Comparison of ENCODE assay signal across 8 mouse cellular contexts in the genomic region with DNA sequence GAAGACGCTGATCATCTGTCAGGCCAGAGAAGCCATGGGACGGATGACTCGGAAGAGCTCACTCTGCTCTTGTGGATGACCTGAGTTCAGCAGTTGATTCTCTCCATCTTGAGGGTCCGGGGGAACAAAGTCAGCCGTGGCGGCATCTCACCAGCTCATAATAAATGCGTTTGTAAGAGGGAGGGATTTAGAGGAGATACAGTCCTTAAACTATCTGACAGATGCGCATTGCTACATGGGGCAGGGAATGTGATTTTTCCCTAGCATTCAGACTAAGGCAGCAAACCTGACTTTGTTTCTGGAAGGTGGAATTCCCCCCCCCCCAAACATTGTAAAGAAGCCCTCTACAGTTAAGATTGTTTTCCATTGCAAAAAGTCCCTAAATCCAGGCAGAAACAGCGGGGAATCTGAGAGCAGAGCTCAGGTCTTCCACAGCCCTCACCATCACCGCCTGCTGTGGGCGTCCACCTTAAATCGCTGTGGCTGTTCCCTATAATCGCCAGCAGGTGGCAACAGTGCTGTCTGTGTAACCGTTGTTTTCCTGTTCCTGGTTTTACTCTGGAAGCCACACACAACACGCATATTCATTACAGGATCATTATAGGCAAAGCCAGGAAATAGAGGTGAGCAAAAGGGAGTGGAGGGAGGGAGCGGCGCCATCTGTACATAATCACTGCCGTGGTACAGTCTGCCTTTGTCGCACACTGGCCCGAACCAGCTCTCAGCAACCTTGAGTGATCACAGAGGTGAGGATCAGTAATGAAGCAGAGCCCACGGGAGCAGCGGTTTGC.
DNase-seq lines count a peak whose midpoint lies in the region; ATAC-seq and TF ChIP-seq lines count a peak whose summit lies in the region.

No protein-coding gene starts in this region.

- no peak for TF ChIP-seq POLR2A in small intestine, adult 2 months (IDR thresholded peaks at IDR 0.05; ENCODE audit: low read depth, low read length)

- no peaks in the 10 kb centered on the region for H3K27me3 ChIP-seq in embryonic facial prominence, embryonic 11.5 days (ENCODE audit: control insufficient read depth, insufficient read depth, low read length)
- H3K27me3 ChIP-seq in limb, embryonic 10.5 days (ENCODE audit: low read depth, poor library complexity, severe bottlenecking): no peaks in the 10 kb centered on the region
- peaks cover 5% of the 10 kb centered on the region; the same call in 1 of the 2 replicates for H3K27me3 ChIP-seq in midbrain, embryonic 12.5 days
- no peaks in the 10 kb centered on the region for H3K27me3 ChIP-seq in small intestine, adult 2 months (ENCODE audit: control insufficient read depth, insufficient read depth, low read length)

- H3K27ac ChIP-seq in embryonic facial prominence, embryonic 11.5 days (replicated peaks; ENCODE audit: low read depth, low read length): no peak overlapping the region
- H3K27ac ChIP-seq in limb, embryonic 10.5 days: peak overlapping the region; percentile 61
- H3K27ac ChIP-seq in midbrain, embryonic 12.5 days (replicated peaks): no peak overlapping the region
- H3K27ac ChIP-seq in small intestine, adult 2 months (ENCODE audit: insufficient read depth, low read depth, low read length): no peak overlapping the region

- peak overlapping the region; percentile 27 for H3K4me2 ChIP-seq in embryonic facial prominence, embryonic 11.5 days (ENCODE audit: low read depth, low read length)
- H3K4me2 ChIP-seq in midbrain, embryonic 12.5 days (replicated peaks): peak overlapping the region; percentile 43

- peak; percentile 86 for DNase-seq in 3T3-L1 (ENCODE audit: low read depth, low spot score)
- peak; percentile 64 for DNase-seq in adrenal gland, postnatal 25 days
- peak; percentile 93 for DNase-seq in embryonic facial prominence, embryonic 11.5 days (ENCODE audit: low spot score)
- peak; percentile 85 to 89 for DNase-seq in heart, adult 18-20 months
- peak; percentile 84 for DNase-seq in kidney, adult 18-20 months
- peak; percentile 79 for DNase-seq in limb, embryonic 10.5 days (ENCODE audit: low spot score)

- 28% methylated on average over 22 of the region's 22 CpGs for WGBS in embryonic facial prominence, embryonic 11.5 days
- WGBS in limb, embryonic 10.5 days: 26% methylated on average over 22 of the region's 22 CpGs
- 31% methylated on average over 22 of the region's 22 CpGs for WGBS in midbrain, embryonic 12.5 days
- 21% methylated on average over 22 of the region's 22 CpGs for WGBS in small intestine, adult 2 months

- H3K9me3 ChIP-seq in embryonic facial prominence, embryonic 11.5 days (replicated peaks; ENCODE audit: control insufficient read depth, low read length): no peaks in the 10 kb centered on the region
- no peaks in the 10 kb centered on the region for H3K9me3 ChIP-seq in limb, embryonic 10.5 days (replicated peaks)
- H3K9me3 ChIP-seq in midbrain, embryonic 12.5 days: no peaks in the 10 kb centered on the region

- H3K4me3 ChIP-seq in embryonic facial prominence, embryonic 11.5 days (ENCODE audit: low read depth, low read length): peak overlapping the region; percentile 14; the same call in 1 of the 2 replicates
- peak overlapping the region; percentile 41 for H3K4me3 ChIP-seq in limb, embryonic 10.5 days
- peak overlapping the region; percentile 28 for H3K4me3 ChIP-seq in midbrain, embryonic 12.5 days
- H3K4me3 ChIP-seq in small intestine, adult 2 months (ENCODE audit: low read depth, low read length): peak overlapping the region; percentile 55

- H3K9ac ChIP-seq in embryonic facial prominence, embryonic 11.5 days (replicated peaks; ENCODE audit: low read length): peak overlapping the region; percentile 23; the same call in 1 of the 2 replicates
- H3K9ac ChIP-seq in midbrain, embryonic 12.5 days (replicated peaks): no peak overlapping the region; the same call in 1 of the 2 replicates

- H3K4me1 ChIP-seq in embryonic facial prominence, embryonic 11.5 days (ENCODE audit: control insufficient read depth, insufficient read depth, low read length): no peaks in the 10 kb centered on the region
- peaks cover 37% of the 10 kb centered on the region for H3K4me1 ChIP-seq in limb, embryonic 10.5 days
- peaks cover 9% of the 10 kb centered on the region for H3K4me1 ChIP-seq in midbrain, embryonic 12.5 days
- peaks cover 2% of the 10 kb centered on the region; the same call in 1 of the 2 replicates for H3K4me1 ChIP-seq in small intestine, adult 2 months (ENCODE audit: control insufficient read depth, insufficient read depth, insufficient read length, low read length)

- no peaks in the 10 kb centered on the region for H3K36me3 ChIP-seq in embryonic facial prominence, embryonic 11.5 days (replicated peaks; ENCODE audit: control insufficient read depth, insufficient read depth, low read depth, low read length)
- no peaks in the 10 kb centered on the region for H3K36me3 ChIP-seq in limb, embryonic 10.5 days
- H3K36me3 ChIP-seq in midbrain, embryonic 12.5 days: no peaks in the 10 kb centered on the region
- H3K36me3 ChIP-seq in small intestine, adult 2 months (ENCODE audit: control insufficient read depth, insufficient read depth, low read length): no peaks in the 10 kb centered on the region

- TF ChIP-seq CTCF in small intestine, adult 2 months (IDR thresholded peaks at IDR 0.05; ENCODE audit: extremely low read depth, insufficient read length, insufficient replicate concordance, low read depth, low read length): peak; percentile 78; the same call in 1 of the 2 replicates

- peak; percentile 53; the same call in 1 of the 2 replicates for ATAC-seq in embryonic facial prominence, embryonic 11.5 days (replicated peaks; ENCODE audit: insufficient number of reproducible peaks, low FRiP score, low TSS enrichment, low read depth)
- ATAC-seq in midbrain, embryonic 12.5 days (ENCODE audit: low FRiP score, low read depth): peak; percentile 80
